Mouse (Mus musculus): Measurements from ENCODE around the gene Lipm. TPM values are rescaled to one million over a fixed set of nuclear protein-coding genes. Genes with fewer than 3 reads are reported as not detected.

The Lipm gene
- 3.4 and 3.8 TPM in 2 replicates for polyA plus RNA-seq (2015; fragmentation: Nextera tagmentation; extraction: Ambion mirVana)

DNA sequence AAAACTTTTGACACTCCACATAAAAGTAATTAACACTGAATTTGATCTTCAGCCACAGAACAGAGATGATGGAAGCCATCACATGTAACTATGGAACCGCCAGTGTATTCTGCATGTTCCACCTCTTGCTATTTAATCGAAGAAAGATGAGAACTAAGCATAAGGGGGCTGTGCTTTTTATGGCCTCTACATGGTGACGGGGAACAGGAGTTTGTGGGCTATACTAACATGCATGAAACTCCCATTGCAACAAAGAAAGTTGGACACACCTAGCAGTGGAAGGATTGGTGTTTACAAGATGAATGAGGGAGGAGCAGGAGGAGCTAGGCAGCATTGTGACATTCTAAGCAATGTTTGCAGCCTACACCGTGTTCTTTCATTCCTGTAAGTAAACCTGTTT, at the start of gene Lipm:
Gene Lipm (plus strand): TSS at position 301 of the 400 bp plus-strand sequence.
- Histone ChIP-seq H3K4me3 (no peak within 1 kb of the TSS), H3K9me3 (no peaks in the 10 kb centered on the region), H3K27me3 (no peaks in the 10 kb centered on the region), H3K4me2 (no peak within 1 kb of the TSS), H3K4me1 (no peaks in the 10 kb centered on the region), H3K9ac (no peak within 1 kb of the TSS), H3K27ac (peak within 1 kb of the TSS; percentile 39), H3K36me3 (no peaks in the 10 kb centered on the region)
- WGBS: 67% methylated on average over 4 of the region's 4 CpGs
- ATAC-seq (ENCODE audit: insufficient number of reproducible peaks, insufficient read depth, low FRiP score, low TSS enrichment, low read depth): no peak

DNA sequence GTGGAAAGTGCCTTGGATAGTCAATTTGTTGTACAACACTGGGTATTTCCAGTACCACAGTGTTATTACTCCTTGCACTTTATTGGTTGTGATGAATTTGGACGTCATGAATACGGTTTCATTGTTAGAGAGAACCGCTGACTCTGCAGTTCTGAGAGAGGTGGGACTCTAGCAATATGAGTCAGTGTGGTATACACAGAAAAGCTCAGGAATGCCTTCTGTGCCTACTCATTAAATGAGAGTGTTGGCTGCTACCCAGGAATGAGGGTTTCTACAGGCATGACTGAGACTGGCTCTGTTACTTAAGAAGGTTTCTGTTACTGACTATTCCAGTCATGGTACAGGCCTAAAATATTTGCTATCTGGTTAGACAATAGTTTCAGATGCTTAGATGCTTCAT, 49.2 kb upstream of the Lipm start:
- no peak overlapping the region for H3K4me2 ChIP-seq
- no peak overlapping the region for H3K9ac ChIP-seq
- no peaks in the 10 kb centered on the region for H3K36me3 ChIP-seq
- no peak overlapping the region for H3K4me3 ChIP-seq
- no peaks in the 10 kb centered on the region for H3K9me3 ChIP-seq
- no peaks in the 10 kb centered on the region for H3K27me3 ChIP-seq
- no peak overlapping the region for H3K27ac ChIP-seq
- WGBS: 60% methylated on average over 3 of the region's 3 CpGs
- no peaks in the 10 kb centered on the region for H3K4me1 ChIP-seq
- no peak for ATAC-seq (ENCODE audit: insufficient number of reproducible peaks, insufficient read depth, low FRiP score, low TSS enrichment, low read depth)

DNA sequence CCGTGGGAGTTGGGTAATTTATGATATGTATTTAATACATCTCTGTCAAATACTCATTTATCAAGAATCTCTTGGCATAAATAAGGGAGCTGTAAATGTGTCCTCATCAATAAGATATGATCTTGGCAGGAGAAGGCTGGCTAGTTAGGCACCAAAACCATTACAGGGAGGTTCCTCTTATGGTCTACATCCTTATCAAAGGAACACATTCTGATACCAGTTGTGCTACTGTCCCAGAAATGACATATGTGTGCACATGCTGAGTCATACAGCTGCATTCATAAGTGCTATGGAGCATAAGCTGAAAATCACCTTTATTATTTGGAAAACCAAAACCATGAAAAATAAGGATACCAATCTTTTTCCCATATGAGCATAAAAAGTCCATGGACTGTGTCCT, 37.2 kb upstream of the Lipm start:
- Histone ChIP-seq H3K9me3 (no peaks in the 10 kb centered on the region), H3K4me2 (no peak overlapping the region), H3K27me3 (no peaks in the 10 kb centered on the region), H3K9ac (no peak overlapping the region), H3K4me1 (no peaks in the 10 kb centered on the region), H3K4me3 (no peak overlapping the region), H3K36me3 (no peaks in the 10 kb centered on the region), H3K27ac (no peak overlapping the region)
- WGBS: 61% methylated on average over 1 of the region's 1 CpGs
- ATAC-seq (ENCODE audit: insufficient number of reproducible peaks, insufficient read depth, low FRiP score, low TSS enrichment, low read depth): no peak

DNA sequence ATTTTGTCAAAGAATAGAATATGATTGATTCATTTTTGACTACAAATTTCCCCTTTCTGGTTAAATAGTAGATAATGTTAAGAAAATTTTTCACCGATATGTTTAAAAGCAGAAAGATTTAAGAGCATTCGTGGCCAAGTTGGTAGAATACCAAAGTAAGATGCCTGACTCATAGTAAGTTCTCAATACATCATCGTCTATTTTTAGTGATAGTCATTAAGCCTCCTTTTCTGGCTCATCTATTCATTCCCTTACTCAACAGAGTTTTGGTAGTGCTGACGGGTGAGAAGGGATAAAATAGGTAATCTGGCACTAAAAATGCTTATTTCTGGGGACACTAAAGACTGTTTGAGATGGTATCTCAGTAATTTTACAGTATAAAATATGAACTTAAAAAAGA, 36.7 kb upstream of the Lipm start:
- Histone ChIP-seq H3K36me3 (no peaks in the 10 kb centered on the region), H3K9me3 (no peaks in the 10 kb centered on the region), H3K27me3 (no peaks in the 10 kb centered on the region), H3K9ac (no peak overlapping the region), H3K4me2 (no peak overlapping the region), H3K4me3 (no peak overlapping the region), H3K27ac (no peak overlapping the region), H3K4me1 (no peaks in the 10 kb centered on the region)
- ATAC-seq (ENCODE audit: insufficient number of reproducible peaks, insufficient read depth, low FRiP score, low TSS enrichment, low read depth): no peak
- 89% methylated on average over 4 of the region's 4 CpGs for WGBS

DNA sequence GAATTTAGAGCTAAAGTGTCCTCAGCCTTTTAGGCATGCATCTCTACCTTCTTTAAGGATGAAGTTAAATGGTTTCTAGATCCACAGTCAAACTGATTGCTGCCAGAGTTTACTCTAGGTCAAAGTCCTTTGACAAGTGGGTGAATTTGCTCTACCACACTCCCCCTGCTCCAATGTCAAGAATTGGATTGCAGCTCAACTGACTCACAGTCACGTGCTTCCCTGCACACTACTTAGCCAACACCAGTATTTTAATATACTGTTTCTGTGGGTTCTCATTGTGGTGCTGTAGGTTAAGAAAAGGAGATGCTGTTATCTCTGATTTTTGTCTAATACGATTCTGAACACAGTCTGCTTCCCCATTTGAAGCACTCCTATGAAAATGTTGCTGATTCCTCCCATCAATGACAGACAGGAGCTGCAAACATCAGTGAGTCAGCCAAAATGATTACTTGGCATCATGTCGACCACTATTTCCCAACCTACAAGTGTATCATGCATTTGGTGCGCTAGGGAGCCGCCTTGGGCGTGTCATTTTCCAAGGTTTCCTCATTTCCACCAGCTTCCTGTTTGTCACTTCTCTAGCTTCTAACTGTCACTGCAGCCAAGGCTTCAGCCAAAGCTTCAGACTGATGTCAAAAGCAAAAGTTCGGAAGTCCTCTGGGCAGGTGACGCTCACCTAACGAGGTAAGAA, 33.8 kb upstream of the Lipm start, which contains the start of gene Lipn:
Gene Lipn (plus strand): TSS at position 580 of the 694 bp plus-strand sequence.
- no peak within 1 kb of the TSS for H3K4me3 ChIP-seq
- no peak within 1 kb of the TSS for H3K27ac ChIP-seq
- no peaks in the 10 kb centered on the region for H3K9me3 ChIP-seq
- H3K9ac ChIP-seq: no peak within 1 kb of the TSS
- H3K36me3 ChIP-seq: no peaks in the 10 kb centered on the region
- 87% methylated on average over 9 of the region's 9 CpGs for WGBS
- no peaks in the 10 kb centered on the region for H3K27me3 ChIP-seq
- H3K4me1 ChIP-seq: no peaks in the 10 kb centered on the region
- ATAC-seq (ENCODE audit: insufficient number of reproducible peaks, insufficient read depth, low FRiP score, low TSS enrichment, low read depth): no peak
- no peak within 1 kb of the TSS for H3K4me2 ChIP-seq

DNA sequence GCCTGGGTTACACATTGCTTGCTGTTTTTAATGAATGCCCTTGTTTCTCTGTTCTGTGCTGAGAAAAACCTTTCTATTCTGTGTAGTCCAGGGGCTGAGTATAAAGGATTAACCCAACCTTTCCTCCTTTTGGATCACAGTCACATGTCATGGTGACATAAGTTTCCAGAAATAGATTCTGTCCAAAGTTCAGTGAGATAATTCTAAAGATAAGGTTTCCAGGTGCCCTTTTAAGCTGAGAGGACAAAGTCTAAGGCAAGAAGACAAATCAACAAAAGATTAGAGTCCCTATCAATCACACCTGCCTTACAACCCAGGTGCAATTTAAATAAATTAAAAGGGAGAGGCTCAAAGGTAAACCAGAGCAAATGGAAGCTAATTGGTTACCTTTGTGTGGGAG, 26.5 kb upstream of the Lipm start:
- Histone ChIP-seq H3K9me3 (no peaks in the 10 kb centered on the region), H3K9ac (no peak overlapping the region), H3K27ac (no peak overlapping the region), H3K4me1 (no peaks in the 10 kb centered on the region), H3K4me2 (no peak overlapping the region), H3K4me3 (no peak overlapping the region), H3K27me3 (no peaks in the 10 kb centered on the region), H3K36me3 (no peaks in the 10 kb centered on the region)
- ATAC-seq (ENCODE audit: insufficient number of reproducible peaks, insufficient read depth, low FRiP score, low TSS enrichment, low read depth): no peak

DNA sequence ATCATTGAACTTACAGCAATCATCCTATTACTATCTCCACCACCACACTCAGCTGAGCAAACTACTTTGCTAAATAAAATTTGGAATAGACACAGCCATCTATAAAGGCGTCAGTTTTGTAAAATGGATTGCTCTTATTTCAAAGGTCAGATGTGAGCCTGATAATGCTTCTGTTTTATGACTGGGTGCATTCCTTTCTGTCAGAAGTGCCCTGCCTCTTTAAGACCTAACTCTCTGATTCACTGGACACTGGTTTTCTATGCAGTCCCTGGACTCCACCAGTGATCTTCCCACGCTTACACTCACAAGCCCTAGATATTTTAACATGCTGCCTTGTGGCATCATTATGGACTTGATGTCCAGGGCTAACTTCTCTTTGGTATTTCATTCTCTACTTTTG, 22.6 kb upstream of the Lipm start:
- Histone ChIP-seq H3K36me3 (no peaks in the 10 kb centered on the region), H3K4me1 (no peaks in the 10 kb centered on the region), H3K27me3 (no peaks in the 10 kb centered on the region), H3K9me3 (no peaks in the 10 kb centered on the region), H3K9ac (no peak overlapping the region), H3K4me2 (no peak overlapping the region), H3K27ac (no peak overlapping the region), H3K4me3 (no peak overlapping the region)
- 76% methylated on average over 2 of the region's 2 CpGs for WGBS
- ATAC-seq (ENCODE audit: insufficient number of reproducible peaks, insufficient read depth, low FRiP score, low TSS enrichment, low read depth): no peak

DNA sequence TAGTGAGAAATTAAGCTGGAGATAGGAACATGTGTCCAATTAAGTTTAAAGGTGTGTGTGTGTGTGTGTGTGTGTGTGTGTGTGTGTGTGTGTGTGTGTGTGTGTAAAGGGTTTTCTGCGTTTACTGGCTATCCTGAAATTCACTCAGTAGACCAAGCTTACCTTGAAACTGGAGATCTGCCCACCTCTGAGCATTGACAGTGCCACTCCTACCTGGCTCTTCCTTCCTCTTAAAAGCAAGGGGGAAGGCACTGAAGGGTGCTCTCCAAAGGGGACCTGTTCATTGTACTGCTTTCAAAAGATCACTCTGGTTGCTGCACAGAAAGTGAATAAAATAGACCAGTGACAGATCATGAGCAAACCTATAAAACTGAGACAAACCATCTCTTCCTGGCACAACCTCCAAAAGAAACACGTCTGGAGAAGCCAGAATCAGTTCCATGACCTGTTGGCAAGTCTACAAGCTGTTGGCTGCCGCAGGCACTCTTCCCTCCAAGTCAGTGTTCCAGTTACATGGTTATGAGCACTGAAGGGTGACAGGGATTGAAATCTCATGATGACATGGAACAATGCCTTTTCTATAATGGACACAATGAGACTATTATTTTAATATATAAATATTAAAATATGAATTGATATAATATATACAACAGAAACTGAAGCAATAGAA, 11.6 kb upstream of the Lipm start:
- Histone ChIP-seq H3K27ac (no peak overlapping the region), H3K9me3 (no peaks in the 10 kb centered on the region), H3K9ac (no peak overlapping the region), H3K4me3 (no peak overlapping the region), H3K36me3 (no peaks in the 10 kb centered on the region), H3K27me3 (no peaks in the 10 kb centered on the region), H3K4me2 (no peak overlapping the region), H3K4me1 (no peaks in the 10 kb centered on the region)
- WGBS: 80% methylated on average over 3 of the region's 3 CpGs
- ATAC-seq (ENCODE audit: insufficient number of reproducible peaks, insufficient read depth, low FRiP score, low TSS enrichment, low read depth): no peak

DNA sequence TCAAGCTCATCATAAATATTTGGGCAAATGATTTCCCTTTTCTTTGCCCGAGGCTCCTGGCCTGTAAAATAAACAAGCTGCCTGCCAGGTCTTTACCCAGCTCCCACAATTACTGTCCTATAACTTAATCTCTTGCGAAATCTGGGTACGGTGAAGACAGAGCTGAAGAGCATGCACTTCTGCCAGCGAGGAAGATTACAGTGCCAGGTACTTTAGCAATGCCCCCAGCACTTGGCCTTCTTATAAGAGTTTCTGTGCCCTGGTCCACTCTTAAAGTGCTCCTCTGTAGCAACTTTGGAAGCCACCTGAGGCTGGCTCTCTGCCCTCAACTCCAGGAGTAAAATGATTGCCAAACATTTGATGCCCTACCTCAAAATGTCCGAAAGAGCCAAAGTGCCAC, 5.4 kb upstream of the Lipm start:
- H3K9ac ChIP-seq: no peak overlapping the region
- no peaks in the 10 kb centered on the region for H3K36me3 ChIP-seq
- H3K9me3 ChIP-seq: no peaks in the 10 kb centered on the region
- no peak overlapping the region for H3K27ac ChIP-seq
- WGBS: 75% methylated on average over 5 of the region's 5 CpGs
- ATAC-seq (ENCODE audit: insufficient number of reproducible peaks, insufficient read depth, low FRiP score, low TSS enrichment, low read depth): no peak
- no peak overlapping the region for H3K4me3 ChIP-seq
- H3K4me1 ChIP-seq: no peaks in the 10 kb centered on the region
- H3K27me3 ChIP-seq: no peaks in the 10 kb centered on the region
- no peak overlapping the region for H3K4me2 ChIP-seq

DNA sequence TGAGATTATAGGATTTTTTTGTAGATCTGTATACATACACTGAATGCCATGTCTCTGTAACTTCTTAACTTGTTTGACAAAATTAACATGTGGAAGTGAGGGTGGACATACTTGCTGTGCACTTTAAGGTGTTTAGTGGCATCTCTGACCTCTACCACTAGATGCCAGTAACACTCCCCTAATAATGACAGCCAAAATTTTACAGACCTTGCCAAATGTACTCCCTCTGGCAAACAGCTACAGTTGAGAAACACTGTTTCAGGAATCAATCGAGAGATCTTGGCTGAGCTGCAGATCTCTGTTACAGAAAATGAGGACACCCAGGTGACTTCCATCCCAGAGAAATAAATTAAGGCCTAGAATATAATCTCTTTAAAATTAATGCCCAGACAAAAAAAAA, 4.5 kb upstream of the Lipm start:
- Histone ChIP-seq H3K27me3 (no peaks in the 10 kb centered on the region), H3K27ac (no peak overlapping the region), H3K9ac (no peak overlapping the region), H3K4me3 (no peak overlapping the region), H3K36me3 (no peaks in the 10 kb centered on the region), H3K9me3 (no peaks in the 10 kb centered on the region), H3K4me2 (no peak overlapping the region), H3K4me1 (no peaks in the 10 kb centered on the region)
- no peak for ATAC-seq (ENCODE audit: insufficient number of reproducible peaks, insufficient read depth, low FRiP score, low TSS enrichment, low read depth)
- 44% methylated on average over 1 of the region's 1 CpGs for WGBS

DNA sequence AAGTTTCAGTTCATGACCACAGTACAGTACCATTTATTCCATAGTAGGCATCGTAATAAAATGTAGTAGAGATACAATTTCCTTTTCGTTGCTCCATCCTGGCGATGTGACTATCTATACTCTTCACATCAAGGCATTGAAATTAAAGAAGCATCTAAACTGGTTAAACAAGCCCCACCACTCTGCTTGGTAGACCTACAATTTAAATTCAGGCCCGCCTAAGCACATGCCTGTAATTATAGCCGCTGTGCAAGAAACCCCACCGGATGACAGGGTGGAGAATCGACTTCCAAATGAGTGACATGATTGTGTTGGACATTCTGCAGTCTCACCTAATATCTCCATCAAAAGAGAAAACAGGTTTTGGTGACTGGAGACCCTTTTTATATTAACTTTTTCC, 1.2 kb downstream of the Lipm start:
- Histone ChIP-seq H3K9ac (no peak overlapping the region), H3K36me3 (no peaks in the 10 kb centered on the region), H3K4me3 (no peak overlapping the region), H3K4me1 (no peaks in the 10 kb centered on the region), H3K9me3 (no peaks in the 10 kb centered on the region), H3K4me2 (no peak overlapping the region), H3K27ac (no peak overlapping the region; the same call in 1 of the 2 replicates), H3K27me3 (no peaks in the 10 kb centered on the region)
- 60% methylated on average over 7 of the region's 7 CpGs for WGBS
- ATAC-seq (ENCODE audit: insufficient number of reproducible peaks, insufficient read depth, low FRiP score, low TSS enrichment, low read depth): peak; percentile 69; the same call in 1 of the 2 replicates

DNA sequence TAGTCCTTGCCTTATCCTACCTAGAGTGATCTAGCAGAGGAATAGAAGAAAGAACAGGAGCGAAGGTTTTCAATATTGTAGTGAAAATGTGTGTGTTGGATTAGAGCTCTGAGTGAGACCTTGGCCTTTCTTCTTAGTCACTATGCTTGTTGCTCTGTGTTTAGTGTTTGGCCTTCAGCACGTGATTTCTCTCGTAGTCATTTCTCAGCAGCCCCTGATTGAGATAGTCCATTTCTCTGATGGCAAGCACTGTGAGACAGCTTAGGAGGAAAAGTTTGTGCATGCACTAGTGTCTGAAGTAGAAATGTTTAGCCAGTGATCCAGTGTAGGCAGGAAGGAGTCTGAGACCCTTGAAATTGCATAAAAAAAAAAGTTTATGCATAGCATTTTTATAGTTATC, 4.1 kb downstream of the Lipm start:
- Histone ChIP-seq H3K27me3 (no peaks in the 10 kb centered on the region), H3K4me3 (no peak overlapping the region), H3K9ac (no peak overlapping the region), H3K9me3 (no peaks in the 10 kb centered on the region), H3K4me2 (no peak overlapping the region), H3K36me3 (no peaks in the 10 kb centered on the region), H3K27ac (no peak overlapping the region), H3K4me1 (no peaks in the 10 kb centered on the region)
- ATAC-seq (ENCODE audit: insufficient number of reproducible peaks, insufficient read depth, low FRiP score, low TSS enrichment, low read depth): no peak
- WGBS: 86% methylated on average over 3 of the region's 3 CpGs
